Mouse (Mus musculus) megakaryocyte, adult 5-6 weeks (primary cell): Measurements from ENCODE around the gene Cd300lf. TPM values are rescaled to one million over a fixed set of nuclear protein-coding genes. Genes with fewer than 3 reads are reported as not detected.
A peak's percentile ranks its signal among the peaks of the same experiment; 100 is the strongest.

Experiments
- ATAC-seq: 2 replicates; pipeline ENCODE4 v1.8.0; 2016; ENCODE audit warnings: mild to moderate bottlenecking, inconsistent platforms; ENCODE audit not compliant: poor library complexity, severe bottlenecking
- total RNA-seq, 2 experiments: library from RNA; stranded (forward) in 1 of 2; stranded (reverse) in 1 of 2; fragments of 153-499, 151-499 nt in 1 of 2; fragments of 221-1000, 200-1000 nt in 1 of 2; gene quantifications; 2 replicates each; pipeline versions ENCODE4 v1.2.3 to v1.2.4; 2015 to 2017

Cd300lf gene
- total RNA-seq, 2 experiments from 2014 or later = 22.9 to 28.1 TPM

GRCm38 (mm10) chr11:115161578-115162204 lies 27.9 kb upstream of the Cd300lf start:
- 0 out of 2 replicates have a peak, but pooled peaks have one; percentile 2 for ATAC-seq

- ATAC-seq = 0 out of 2 replicates have a peak, but pooled peaks have one; percentile 16
Observed at GRCm38 (mm10) chr11:115160883-115161577, 27.2 kb upstream of the Cd300lf start.

GRCm38 (mm10) chr11:115160016-115160797 lies 26.4 kb upstream of the Cd300lf start:
- no peak for ATAC-seq

- ATAC-seq = peak; percentile 5; the same call in 1 of the 2 replicates
Observed at GRCm38 (mm10) chr11:115157933-115158719, 24.3 kb upstream of the Cd300lf start.

- no peak for ATAC-seq
Observed at GRCm38 (mm10) chr11:115155053-115155634, 21.4 kb upstream of the Cd300lf start.

GRCm38 (mm10) chr11:115153699-115154292 lies 20.0 kb upstream of the Cd300lf start:
- peak; percentile 91 for ATAC-seq

GRCm38 (mm10) chr11:115153088-115153487 lies 19.3 kb upstream of the Cd300lf start:
- no peak for ATAC-seq

GRCm38 (mm10) chr11:115151755-115152429 lies 18.1 kb upstream of the Cd300lf start:
- no peak for ATAC-seq

GRCm38 (mm10) chr11:115150741-115151254 lies 17.0 kb upstream of the Cd300lf start:
- ATAC-seq = no peak

GRCm38 (mm10) chr11:115147813-115148212 lies 14.0 kb upstream of the Cd300lf start:
- ATAC-seq = no peak

- peak; percentile 59 for ATAC-seq
Observed at GRCm38 (mm10) chr11:115141970-115142369, 8.2 kb upstream of the Cd300lf start.

GRCm38 (mm10) chr11:115138597-115139262 lies 4.9 kb upstream of the Cd300lf start:
- peak; percentile 91 for ATAC-seq

- ATAC-seq = no peak
Observed at GRCm38 (mm10) chr11:115131768-115132381, 1.9 kb downstream of the Cd300lf start.

- no peak for ATAC-seq
Observed at GRCm38 (mm10) chr11:115129508-115130126, 4.2 kb downstream of the Cd300lf start.

- peak; percentile 20; the same call in 1 of the 2 replicates for ATAC-seq
Observed at GRCm38 (mm10) chr11:115128483-115128882, 5.3 kb downstream of the Cd300lf start.

GRCm38 (mm10) chr11:115119409-115119808 lies 14.4 kb downstream of the Cd300lf start:
- ATAC-seq = peak; percentile 95

GRCm38 (mm10) chr11:115112196-115112595 lies 21.6 kb downstream of the Cd300lf start:
- ATAC-seq = no peak

GRCm38 (mm10) chr11:115110271-115110670 lies 23.5 kb downstream of the Cd300lf start:
- peak; percentile 81 for ATAC-seq
